Mouse (Mus musculus) cortical plate, adult 2 months (tissue): ENCODE results near the gene Anks3. TPM values are rescaled to one million over a fixed set of nuclear protein-coding genes. Genes with fewer than 3 reads are reported as not detected.

Source experiments
- H3K27ac ChIP-seq: fragments of 200-500 bp; 2 replicates; pipeline ENCODE4 v1.5.1; 2012; ENCODE audit warnings: low read length, control low read depth, inconsistent platforms; ENCODE audit not compliant: insufficient read depth
- H3K4me1 ChIP-seq: fragments of 200-500 bp; 2 replicates; pipeline ENCODE4 v1.6.1; 2011; ENCODE audit warnings: low read length; ENCODE audit not compliant: control insufficient read depth, insufficient read depth
- H3K4me3 ChIP-seq: fragments of 200-500 bp; 2 replicates; pipeline ENCODE4 v1.5.1; 2011; ENCODE audit warnings: mild to moderate bottlenecking, low read length, control low read depth; ENCODE audit not compliant: insufficient read depth
- CTCF ChIP-seq: fragments of 200-500 bp; IDR thresholded peaks from 2 replicates; pipeline ENCODE4 v1.5.1; 2011; ENCODE audit warnings: mild to moderate bottlenecking, control low read depth, low read length; ENCODE audit not compliant: insufficient read depth; ENCODE audit errors: extremely low read depth
- POLR2A ChIP-seq: fragments of 200-500 bp; IDR thresholded peaks from 2 replicates; pipeline ENCODE4 v1.6.1; 2011; ENCODE audit warnings: mild to moderate bottlenecking, low read length, control low read depth; ENCODE audit not compliant: insufficient read depth; ENCODE audit errors: extremely low read depth
- polyA plus RNA-seq: library from polyadenylated mRNA; depleted of rRNA; stranded (reverse); fragments of >200 nt; gene quantifications from 2 replicates; pipeline ENCODE4 v1.2.3, GENCODE M21; 2012

Anks3 gene
- polyA plus RNA-seq, 1 experiment: 101 TPM

DNA sequence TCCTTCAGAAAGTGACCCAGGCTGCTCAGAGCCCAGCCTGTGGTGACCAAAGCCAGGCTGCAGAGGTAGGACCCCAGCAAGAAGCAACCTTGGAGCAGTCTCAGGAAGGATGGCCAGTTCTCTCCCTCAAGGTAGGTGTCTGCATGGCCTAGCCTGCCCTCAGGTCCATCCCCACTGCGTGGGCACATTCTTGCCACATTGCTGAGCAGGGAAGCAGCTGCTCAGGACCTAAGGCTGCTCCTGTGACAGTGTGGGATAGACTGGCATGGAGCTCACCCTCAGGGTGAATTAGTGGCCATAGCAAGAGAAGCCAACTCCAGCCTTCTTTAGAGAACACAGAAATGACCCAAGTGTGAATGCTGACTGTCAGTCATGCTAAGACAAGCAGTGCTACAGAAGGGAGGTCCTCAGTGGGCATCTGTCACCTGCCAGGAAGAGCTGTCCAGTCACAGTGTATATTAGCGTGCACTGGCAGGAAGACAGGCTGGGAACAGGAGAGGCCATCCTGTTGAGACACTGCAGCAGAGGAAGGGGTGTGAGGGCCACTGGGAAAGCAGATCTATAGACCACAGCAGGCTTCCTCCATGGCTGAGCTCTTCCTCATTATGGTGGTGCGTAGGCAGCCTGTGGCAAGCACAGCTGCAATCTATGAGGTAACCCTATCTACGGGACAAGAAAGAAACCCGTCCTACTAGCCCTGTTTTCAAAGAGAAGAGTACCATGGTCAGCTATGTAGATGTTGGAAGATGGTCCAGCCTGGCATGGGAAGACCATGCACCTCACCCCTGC, 5.2 kb upstream of the Anks3 start:
- H3K4me3 ChIP-seq: no peak overlapping the region
- TF ChIP-seq CTCF (no peak), POLR2A (no peak)
- H3K27ac ChIP-seq: no peak overlapping the region

DNA sequence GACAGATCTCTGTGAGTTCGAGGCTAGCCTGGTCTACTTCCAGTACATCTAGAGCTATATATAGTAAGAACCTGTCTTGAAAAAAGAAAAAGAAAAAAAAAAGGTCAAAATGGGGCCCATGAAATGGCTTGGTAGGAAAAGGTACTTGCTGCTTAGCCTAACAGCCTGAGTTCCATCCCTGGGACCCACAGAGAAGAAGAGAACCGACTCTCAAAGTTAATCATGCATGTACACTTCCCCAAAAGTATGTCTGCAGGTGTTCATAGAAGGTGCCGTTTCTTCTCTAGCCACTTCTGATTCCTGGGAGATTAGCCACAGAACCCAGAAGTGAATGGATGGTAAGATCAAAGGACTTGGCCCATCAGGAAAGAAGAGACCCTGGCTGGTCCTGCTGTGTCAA, 4.4 kb upstream of the Anks3 start:
- H3K27ac ChIP-seq: no peak overlapping the region
- H3K4me1 ChIP-seq: no peaks in the 10 kb centered on the region
- H3K4me3 ChIP-seq: no peak overlapping the region
- TF ChIP-seq CTCF (no peak), POLR2A (no peak)

More for the DNA sequence above, 5.2 kb upstream of the Anks3 start:
- H3K4me1 ChIP-seq: no peaks in the 10 kb centered on the region

DNA sequence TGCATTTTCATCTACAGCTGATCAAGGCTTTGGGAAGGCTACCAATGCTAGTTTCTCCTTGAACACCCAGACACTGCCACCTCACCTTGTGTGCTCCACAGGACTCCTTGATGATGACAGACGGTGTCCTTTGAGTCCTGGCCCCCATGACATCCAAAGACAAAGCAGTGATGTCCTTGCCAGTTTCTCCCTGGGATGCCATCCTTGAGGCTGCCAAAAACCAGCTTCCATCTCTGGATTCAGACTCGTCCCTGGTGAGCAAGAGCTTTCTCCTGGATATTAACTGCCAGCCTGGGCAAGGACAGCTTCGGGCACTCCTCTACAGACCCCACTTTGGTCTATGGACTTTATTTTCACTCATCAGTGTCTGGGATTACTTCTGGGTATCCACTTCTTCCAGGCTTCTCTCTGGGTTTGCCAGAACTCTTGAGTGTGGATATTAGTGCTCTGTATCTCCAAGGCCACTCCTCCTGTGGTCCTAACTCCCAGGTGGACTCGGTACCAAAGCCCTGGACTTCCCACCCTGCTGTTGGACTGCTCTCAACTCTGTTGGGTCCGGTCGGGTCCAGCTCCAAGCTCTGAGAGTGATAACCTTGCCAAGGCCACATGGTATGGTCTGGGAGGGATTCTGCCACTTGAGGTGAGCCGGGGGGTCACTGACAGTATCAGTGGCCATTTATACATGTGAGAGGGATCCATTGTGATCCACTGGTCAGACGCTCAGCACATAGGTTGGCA, 1.6 kb upstream of the Anks3 start:
- no peak overlapping the region for H3K27ac ChIP-seq
- peak overlapping the region; percentile 66; the same call in 1 of the 2 replicates for H3K4me3 ChIP-seq
- peaks cover 3% of the 10 kb centered on the region; the same call in 1 of the 2 replicates for H3K4me1 ChIP-seq
- no peak for TF ChIP-seq CTCF
- no peak for TF ChIP-seq POLR2A

DNA sequence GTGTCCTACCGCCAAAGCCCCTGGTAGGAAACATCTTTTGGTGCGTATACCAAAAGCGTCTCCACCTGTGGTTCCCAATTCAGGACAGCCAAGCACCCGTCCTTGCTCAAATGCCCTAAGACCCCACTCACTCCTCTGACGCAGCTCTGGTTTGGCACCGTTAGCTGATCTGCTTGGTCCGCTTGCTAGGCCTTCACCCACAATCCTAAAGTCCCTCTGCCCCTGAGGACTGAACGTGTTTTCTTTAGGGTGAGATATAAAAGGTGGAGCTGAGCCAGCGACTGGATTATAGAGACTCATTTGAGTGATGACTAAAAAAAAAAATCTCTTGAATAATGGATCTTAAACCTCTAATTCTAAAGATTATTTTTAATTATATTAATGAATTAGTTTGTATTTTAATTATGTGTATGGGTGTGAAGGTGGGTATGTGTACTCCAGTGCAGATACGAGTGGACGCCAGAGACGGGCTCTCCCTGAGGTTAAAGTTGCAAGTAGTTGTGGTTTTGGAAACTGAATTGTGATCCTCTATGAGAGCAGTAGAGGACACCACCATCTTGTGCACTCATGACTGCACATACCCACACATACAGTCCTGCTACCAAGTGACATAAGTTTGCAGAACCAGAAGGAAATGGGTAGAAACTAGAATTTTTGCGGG, 856 bp upstream of the Anks3 start:
- TF ChIP-seq POLR2A: no peak
- TF ChIP-seq CTCF: no peak
- Histone ChIP-seq H3K27ac (peak overlapping the region; percentile 76), H3K4me3 (peak overlapping the region; percentile 66), H3K4me1 (peaks cover 3% of the 10 kb centered on the region; the same call in 1 of the 2 replicates)

DNA sequence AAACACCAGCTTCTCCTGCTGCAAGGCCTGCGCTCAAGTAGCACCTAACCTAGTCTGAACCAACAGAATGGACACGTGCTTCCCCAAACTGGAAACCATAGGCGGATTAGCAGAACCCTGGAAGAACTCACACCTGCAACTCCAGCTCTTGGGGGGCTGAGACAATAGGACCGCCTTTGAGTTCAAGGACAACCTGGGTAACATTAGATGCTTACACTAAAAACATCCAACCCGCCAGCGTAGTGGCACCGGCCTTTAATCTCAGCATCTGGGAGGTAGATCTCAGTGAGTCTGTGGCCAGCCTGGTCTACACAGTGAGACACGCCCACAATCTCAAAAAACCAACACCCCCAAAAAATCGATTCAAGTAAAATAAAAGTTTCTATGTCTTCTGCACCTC, 659 bp downstream of the Anks3 start:
- no peak for TF ChIP-seq POLR2A
- TF ChIP-seq CTCF: no peak
- Histone ChIP-seq H3K27ac (no peak overlapping the region), H3K4me3 (peak overlapping the region; percentile 66), H3K4me1 (peaks cover 3% of the 10 kb centered on the region; the same call in 1 of the 2 replicates)

DNA sequence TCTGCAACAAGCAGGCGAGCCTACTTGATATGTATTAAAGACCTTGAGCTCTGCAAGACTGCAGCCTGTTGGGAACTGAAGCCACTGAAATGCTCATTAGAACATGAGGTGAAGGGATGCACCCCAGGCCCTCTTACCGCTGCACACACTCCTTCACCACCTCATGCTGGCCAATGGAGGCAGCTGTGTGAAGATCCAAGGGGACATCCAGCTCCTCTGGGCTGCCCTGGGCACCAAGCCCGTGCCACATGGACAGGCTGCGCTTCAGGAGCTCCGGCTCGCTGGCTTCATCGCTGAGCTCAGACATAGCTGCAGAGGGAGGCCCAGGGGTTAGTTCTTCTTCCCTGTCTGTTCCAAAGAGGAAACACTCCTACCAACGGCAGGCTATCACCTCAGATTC, 3.7 kb downstream of the Anks3 start:
- TF ChIP-seq POLR2A (no peak), CTCF (no peak)
- no peak overlapping the region for H3K27ac ChIP-seq
- peaks cover 10% of the 10 kb centered on the region for H3K4me1 ChIP-seq
- H3K4me3 ChIP-seq: no peak overlapping the region

DNA sequence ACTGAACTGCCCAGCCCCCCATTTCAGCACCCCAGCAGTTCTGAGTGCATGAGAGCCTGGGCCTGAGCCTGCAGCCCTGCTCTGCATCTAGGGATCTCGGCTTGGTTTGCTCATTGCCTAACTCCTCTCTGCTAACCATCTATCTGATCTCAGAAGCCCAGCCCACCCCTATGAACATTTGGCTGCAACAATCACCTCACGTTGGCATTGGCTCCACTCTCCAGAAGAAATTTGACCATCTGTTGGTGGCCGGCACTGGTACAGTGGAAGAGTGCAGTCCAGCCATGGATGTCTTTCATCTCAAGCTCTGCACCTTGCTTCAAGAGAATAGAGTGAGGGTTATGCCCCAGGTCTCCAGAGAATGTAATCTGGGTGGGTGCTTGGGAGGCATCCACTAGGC, 6.6 kb downstream of the Anks3 start:
- peaks cover 7% of the 10 kb centered on the region for H3K4me1 ChIP-seq
- TF ChIP-seq POLR2A (no peak), CTCF (no peak)
- H3K4me3 ChIP-seq: no peak overlapping the region
- 0 out of 2 replicates have a peak overlapping the region, but pooled peaks have one; percentile 72 for H3K27ac ChIP-seq

DNA sequence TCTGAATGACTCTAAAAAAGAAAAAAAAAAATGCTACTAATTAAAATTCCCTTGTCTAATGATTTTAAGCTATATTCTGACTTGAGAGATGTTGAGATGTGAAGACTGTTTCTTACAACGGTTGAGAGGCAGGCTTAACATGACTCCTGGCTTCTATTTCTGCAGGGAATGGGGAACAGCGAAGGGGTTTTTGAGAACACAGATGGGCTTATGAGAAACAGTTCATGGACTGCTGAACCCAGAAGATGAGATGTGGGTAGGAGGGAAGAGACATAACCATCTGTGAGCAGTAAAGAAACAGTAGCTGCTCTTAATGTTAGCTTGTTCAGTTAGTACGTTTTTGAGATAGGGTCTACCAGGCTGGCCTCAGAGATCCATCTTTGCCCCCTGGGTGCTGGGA, 7.4 kb downstream of the Anks3 start:
- TF ChIP-seq CTCF (no peak), POLR2A (no peak)
- peak overlapping the region; percentile 72; the same call in 1 of the 2 replicates for H3K27ac ChIP-seq
- peaks cover 7% of the 10 kb centered on the region for H3K4me1 ChIP-seq
- no peak overlapping the region for H3K4me3 ChIP-seq

DNA sequence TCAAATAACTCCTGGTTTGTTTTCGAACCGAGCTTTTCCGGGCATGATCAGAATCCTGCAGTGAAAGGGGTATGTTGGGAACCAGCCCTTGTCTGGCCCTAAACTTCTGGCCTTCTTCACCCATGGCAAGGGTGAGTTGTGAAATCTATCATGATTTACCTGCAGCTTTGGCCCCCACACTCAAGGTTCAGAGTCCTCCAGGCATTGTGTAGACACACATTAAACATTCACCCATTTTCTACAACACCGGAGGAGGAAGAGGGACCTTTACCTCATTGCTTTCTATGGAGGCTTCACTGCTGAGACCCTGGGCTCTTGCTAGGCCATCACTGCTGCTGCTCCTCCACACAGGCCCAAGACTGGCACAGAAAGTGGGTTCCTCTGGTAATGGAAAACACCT, 16.6 kb downstream of the Anks3 start:
- no peaks in the 10 kb centered on the region for H3K4me1 ChIP-seq
- H3K4me3 ChIP-seq: no peak overlapping the region
- TF ChIP-seq POLR2A: no peak
- no peak for TF ChIP-seq CTCF
- H3K27ac ChIP-seq: no peak overlapping the region
